Comparison of ENCODE assay signal across 19 mouse cellular contexts in genomic region chr19:6912205-6912970, GRCm38 (mm10). TPM values are rescaled to one million over a fixed set of nuclear protein-coding genes. Genes with fewer than 3 reads are reported as not detected.
DNase-seq lines count a peak whose midpoint lies in the region; ATAC-seq lines count a peak whose summit lies in the region.
"Had no signal": no experiment of that assay in that cellular context is flagged by ENCODE, and none has a peak within 500 bp of the region (broad histone marks: within the 10 kb centered on the region; RNA-seq: fewer than 3 reads in every experiment).

No protein-coding gene starts in this region.

- 88% methylated on average over 15 of the region's 15 CpGs for WGBS in limb, embryonic 11.5 days
- 92% methylated on average over 15 of the region's 15 CpGs for WGBS in limb, embryonic 10.5 days

- H3K36me3 ChIP-seq in limb, embryonic 11.5 days (ENCODE audit: control insufficient read depth, insufficient read depth, low read length), result peaks cover 12% of the 10 kb centered on the region
- H3K36me3 ChIP-seq in limb, embryonic 10.5 days, result peaks cover 40% of the 10 kb centered on the region

- no peak overlapping the region for H3K9ac ChIP-seq in limb, embryonic 11.5 days (ENCODE audit: low read length)
- H3K9ac ChIP-seq: embryonic facial prominence, embryonic 15.5 days; hindbrain, embryonic 13.5 days; kidney, embryonic 15.5 days had no signal

- peak; percentile 48 for DNase-seq in cerebellum, adult 9-11 months
- no peak for DNase-seq in limb, embryonic 11.5 days (ENCODE audit: low spot score)
- DNase-seq in limb, embryonic 10.5 days (ENCODE audit: low spot score), result no peak
- peak; percentile 11 for DNase-seq in testis, postnatal 14 days (ENCODE audit: low spot score)
- DNase-seq in testis, postnatal 10 days (ENCODE audit: low spot score), result no peak
- no peak for DNase-seq in left cerebral cortex, adult 9 months (ENCODE audit: low spot score in 2 of 2)
- DNase-seq: gastrocnemius, postnatal 25 days; heart, postnatal 14 days; right cerebral cortex, postnatal 4 days; thymus, adult 18-20 months had no signal

- no peak overlapping the region for H3K27ac ChIP-seq in limb, embryonic 11.5 days (replicated peaks; ENCODE audit: low read depth, low read length)
- H3K27ac ChIP-seq in limb, embryonic 10.5 days, result no peak overlapping the region
- H3K27ac ChIP-seq: embryonic facial prominence, embryonic 15.5 days; forebrain, embryonic 12.5 days; kidney, embryonic 15.5 days had no signal

- no peak overlapping the region for H3K4me2 ChIP-seq in limb, embryonic 11.5 days (ENCODE audit: low read depth, severe bottlenecking)
- H3K4me2 ChIP-seq: embryonic facial prominence, embryonic 15.5 days; hindbrain, embryonic 13.5 days had no signal

- H3K9me3 ChIP-seq in limb, embryonic 11.5 days (ENCODE audit: control insufficient read depth, low read length), result no peaks in the 10 kb centered on the region
- no peaks in the 10 kb centered on the region for H3K9me3 ChIP-seq in limb, embryonic 10.5 days (replicated peaks)
- H3K9me3 ChIP-seq: embryonic facial prominence, embryonic 15.5 days; forebrain, embryonic 12.5 days; heart, embryonic 10.5 days; hindbrain, embryonic 13.5 days; kidney, embryonic 15.5 days had no signal

- H3K27me3 ChIP-seq in limb, embryonic 11.5 days (ENCODE audit: control insufficient read depth, insufficient read depth, low read length), result no peaks in the 10 kb centered on the region
- no peaks in the 10 kb centered on the region for H3K27me3 ChIP-seq in limb, embryonic 10.5 days (ENCODE audit: low read depth, poor library complexity, severe bottlenecking)
- H3K27me3 ChIP-seq: embryonic facial prominence, embryonic 15.5 days; forebrain, embryonic 12.5 days; hindbrain, embryonic 13.5 days; kidney, embryonic 15.5 days; Patski had no signal

- 0 out of 2 replicates have a peak overlapping the region, but pooled peaks have one; percentile 5 for H3K4me3 ChIP-seq in limb, embryonic 11.5 days (ENCODE audit: low read depth, low read length)
- H3K4me3 ChIP-seq in limb, embryonic 10.5 days, result no peak overlapping the region
- H3K4me3 ChIP-seq: embryonic facial prominence, embryonic 15.5 days; hindbrain, embryonic 13.5 days; kidney, embryonic 15.5 days had no signal

- peaks cover 13% of the 10 kb centered on the region; the same call in 1 of the 2 replicates for H3K4me1 ChIP-seq in limb, embryonic 11.5 days (ENCODE audit: control insufficient read depth, insufficient read depth, low read length)
- peaks cover 31% of the 10 kb centered on the region for H3K4me1 ChIP-seq in limb, embryonic 10.5 days

- no peak for ATAC-seq in cerebellum, adult (ENCODE audit: insufficient number of reproducible peaks, low FRiP score, low TSS enrichment)
- no peak for ATAC-seq in limb, embryonic 11.5 days (ENCODE audit: insufficient number of reproducible peaks, low FRiP score, low TSS enrichment, low read depth)
- ATAC-seq: activated CD4-positive, CD25-positive, alpha-beta regulatory T cell, adult 4 months; Patski had no signal

RNA-seq across cellular contexts. Expression of gene Prdx5, which starts 2.5 kb away (rescaled TPM):
- 74.7 and 90.5 TPM in 2 replicates for polyA plus RNA-seq in limb, embryonic 11.5 days (2014; fragmentation: Nextera tagmentation; extraction: Ambion mirVana)
- polyA plus RNA-seq in limb, embryonic 10.5 days (2016; fragmentation: Nextera tagmentation; extraction: Ambion mirVana), result 122 and 131 TPM in 2 replicates

RNA-seq across cellular contexts. Expression of gene Trmt112, which starts 2.9 kb away (rescaled TPM):
- 173 and 177 TPM in 2 replicates for polyA plus RNA-seq in limb, embryonic 11.5 days (2014; fragmentation: Nextera tagmentation; extraction: Ambion mirVana)
- polyA plus RNA-seq in limb, embryonic 10.5 days (2016; fragmentation: Nextera tagmentation; extraction: Ambion mirVana), result 157 and 168 TPM in 2 replicates

RNA-seq across cellular contexts. Expression of gene Esrra, which starts 9.2 kb away (rescaled TPM):
- polyA plus RNA-seq in limb, embryonic 11.5 days (2014; fragmentation: Nextera tagmentation; extraction: Ambion mirVana), result 1.9 and 3.3 TPM in 2 replicates
- 6.2 and 7.0 TPM in 2 replicates for polyA plus RNA-seq in limb, embryonic 10.5 days (2016; fragmentation: Nextera tagmentation; extraction: Ambion mirVana)

RNA-seq across cellular contexts. Expression of gene Catsperz, which starts 12.8 kb away (rescaled TPM):
- polyA plus RNA-seq in limb, embryonic 11.5 days (2014; fragmentation: Nextera tagmentation; extraction: Ambion mirVana), result 0.71 and 1.3 TPM in 2 replicates
- 0.76 and 0.93 TPM in 2 replicates for polyA plus RNA-seq in limb, embryonic 10.5 days (2016; fragmentation: Nextera tagmentation; extraction: Ambion mirVana)
- polyA plus RNA-seq: activated CD4-positive, CD25-positive, alpha-beta regulatory T cell, adult 4 months had no signal

RNA-seq across cellular contexts. Expression of gene Kcnk4, which starts 21.9 kb away (rescaled TPM):
- polyA plus RNA-seq in limb, embryonic 11.5 days (2014; fragmentation: Nextera tagmentation; extraction: Ambion mirVana), result 0.24 and 0.31 TPM in 2 replicates
- polyA plus RNA-seq in limb, embryonic 10.5 days (2016; fragmentation: Nextera tagmentation; extraction: Ambion mirVana), result 0.11 TPM in 1 of 2 replicates, not detected in the other
- polyA plus RNA-seq: activated CD4-positive, CD25-positive, alpha-beta regulatory T cell, adult 4 months; forebrain, embryonic 12.5 days; large intestine, adult 2 months had no signal

Comparison
In these comparisons a context has a peak if more than half of its experiments do, and no peak if none do; other contexts are left out.
1. DNase-seq: peak in cerebellum, adult 9-11 months (single experiment) and testis, postnatal 14 days (single experiment); none in limb, embryonic 11.5 days (single experiment), limb, embryonic 10.5 days (single experiment), testis, postnatal 10 days (single experiment) and left cerebral cortex, adult 9 months (0 of 2).